Comparison of ENCODE assay signal across 24 mouse cellular contexts in the genomic region with DNA sequence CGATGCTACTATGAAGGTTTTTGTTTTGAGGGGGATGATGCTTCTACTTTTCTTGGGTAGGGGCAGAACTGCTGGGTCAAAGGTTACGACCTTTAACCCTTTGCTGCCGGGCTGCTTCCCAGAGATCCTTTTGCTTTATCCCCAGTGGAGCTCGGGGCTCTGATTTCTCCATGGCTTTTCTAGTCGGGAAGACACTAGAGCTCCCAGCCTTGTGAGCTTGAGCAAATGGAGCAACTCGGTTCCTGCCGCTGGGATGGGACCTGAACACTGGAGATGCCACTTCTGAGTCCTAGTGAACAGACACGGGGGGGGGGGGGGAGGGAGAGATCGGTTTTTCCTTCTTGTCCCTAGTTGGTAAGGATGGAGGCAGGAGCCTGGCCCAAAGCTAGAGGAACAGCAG. TPM values are rescaled to one million over a fixed set of nuclear protein-coding genes. Genes with fewer than 3 reads are reported as not detected.
DNase-seq lines count a peak whose midpoint lies in the region; ATAC-seq and TF ChIP-seq lines count a peak whose summit lies in the region.
"Had no signal": no experiment of that assay in that cellular context is flagged by ENCODE, and none has a peak within 500 bp of the region (broad histone marks: within the 10 kb centered on the region; RNA-seq: fewer than 3 reads in every experiment).

No protein-coding gene starts in this region.

- H3K4me2 ChIP-seq in hindbrain, postnatal 0 days (ENCODE audit: low read depth, low read length) = no peak overlapping the region
- H3K4me2 ChIP-seq: embryonic facial prominence, embryonic 12.5 days; forebrain, embryonic 13.5 days; forebrain, embryonic 15.5 days had no signal

- peak overlapping the region; percentile 40; the same call in 1 of the 2 replicates for H3K27ac ChIP-seq in hindbrain, embryonic 10.5 days
- no peak overlapping the region for H3K27ac ChIP-seq in hindbrain, postnatal 0 days
- H3K27ac ChIP-seq: embryonic facial prominence, embryonic 10.5 days; embryonic facial prominence, embryonic 12.5 days; forebrain, embryonic 13.5 days; forebrain, embryonic 15.5 days had no signal

- ATAC-seq in hindbrain, postnatal 0 days = no peak
- ATAC-seq: activated CD4-positive, CD25-positive, alpha-beta regulatory T cell, adult 4 months; CD4-positive, CD25-positive, alpha-beta regulatory T cell, adult 4 months; forebrain, embryonic 13.5 days; forebrain, embryonic 15.5 days; forebrain, postnatal 0 days; Patski had no signal

- peaks cover 19% of the 10 kb centered on the region for H3K4me1 ChIP-seq in hindbrain, embryonic 10.5 days (replicated peaks)
- no peaks in the 10 kb centered on the region for H3K4me1 ChIP-seq in hindbrain, postnatal 0 days (ENCODE audit: insufficient read depth, low read length)
- H3K4me1 ChIP-seq: embryonic facial prominence, embryonic 12.5 days had no signal

- peaks cover 7% of the 10 kb centered on the region; the same call in 1 of the 2 replicates for H3K36me3 ChIP-seq in hindbrain, embryonic 10.5 days
- peaks cover 6% of the 10 kb centered on the region; the same call in 1 of the 2 replicates for H3K36me3 ChIP-seq in hindbrain, postnatal 0 days (ENCODE audit: insufficient read depth, low read length)
- H3K36me3 ChIP-seq: G1E had no signal

- H3K27me3 ChIP-seq in hindbrain, embryonic 10.5 days (ENCODE audit: insufficient read depth, poor library complexity, severe bottlenecking) = no peaks in the 10 kb centered on the region
- H3K27me3 ChIP-seq in hindbrain, postnatal 0 days (ENCODE audit: insufficient read depth, low read length) = no peaks in the 10 kb centered on the region
- H3K27me3 ChIP-seq: CH12.LX; embryonic facial prominence, embryonic 12.5 days; forebrain, embryonic 13.5 days; forebrain, embryonic 15.5 days; Patski had no signal

- 39% methylated on average over 9 of the region's 9 CpGs for WGBS in hindbrain, embryonic 10.5 days
- WGBS in hindbrain, postnatal 0 days = 41% methylated on average over 9 of the region's 9 CpGs

- no peak overlapping the region for H3K9ac ChIP-seq in hindbrain, postnatal 0 days (replicated peaks; ENCODE audit: low read length)
- H3K9ac ChIP-seq: embryonic facial prominence, embryonic 12.5 days; forebrain, embryonic 13.5 days; forebrain, embryonic 15.5 days; forebrain, postnatal 0 days had no signal

- no peak for TF ChIP-seq CTCF in hindbrain, postnatal 0 days (IDR thresholded peaks at IDR 0.05; ENCODE audit: low read depth)

- no peak overlapping the region for H3K4me3 ChIP-seq in hindbrain, embryonic 10.5 days
- no peak overlapping the region for H3K4me3 ChIP-seq in hindbrain, postnatal 0 days (ENCODE audit: low read length)
- H3K4me3 ChIP-seq: embryonic facial prominence, embryonic 10.5 days; embryonic facial prominence, embryonic 12.5 days; forebrain, embryonic 13.5 days; forebrain, embryonic 15.5 days had no signal

- H3K9me3 ChIP-seq in hindbrain, embryonic 10.5 days = no peaks in the 10 kb centered on the region
- no peaks in the 10 kb centered on the region for H3K9me3 ChIP-seq in hindbrain, postnatal 0 days (ENCODE audit: low read length)
- H3K9me3 ChIP-seq: embryonic facial prominence, embryonic 10.5 days; embryonic facial prominence, embryonic 12.5 days; forebrain, embryonic 13.5 days; forebrain, embryonic 15.5 days had no signal

- peak; percentile 29 for DNase-seq in embryo, embryonic 10.5 days (ENCODE audit: low spot score)
- DNase-seq in embryo, embryonic 11 days = no peak
- peak; percentile 78 for DNase-seq in heart, adult 11 months
- no peak for DNase-seq in heart, postnatal 4 days
- DNase-seq in hindbrain, embryonic 10.5 days (ENCODE audit: low spot score) = peak; percentile 19
- DNase-seq in hindbrain, postnatal 0 days (ENCODE audit: low spot score) = no peak
- DNase-seq: adrenal gland, adult 8-10 months; adrenal gland, postnatal 14 days; adrenal gland, postnatal 36 days; B cell, adult 2 months; cerebellum, adult 11-12 months; cerebellum, adult 9-10 months; cerebellum, postnatal 10 days; cerebellum, postnatal 25 days; forebrain, postnatal 0 days had no signal

RNA-seq across cellular contexts. Expression of a gene that starts 50.6 kb away (rescaled TPM):
- under 1 TPM; 0.19 to 0.25 TPM for total RNA-seq in heart, postnatal 4 days (2021)
- 0.31 and 0.72 TPM in 2 replicates for polyA plus RNA-seq in hindbrain, embryonic 10.5 days (2016; fragmentation: Nextera tagmentation; extraction: Ambion mirVana)
- 2.3 and 3.7 TPM in 2 replicates for total RNA-seq in hindbrain, postnatal 0 days (2014; rRNA removed)
- polyA plus RNA-seq in hindbrain, postnatal 0 days (2015; fragmentation: Nextera tagmentation; extraction: Ambion mirVana) = 3.0 and 3.5 TPM in 2 replicates
- polyA plus RNA-seq: G1E had no signal

Comparison
In these comparisons a context has a peak if more than half of its experiments do, and no peak if none do; other contexts are left out.
1. DNase-seq: peak in embryo, embryonic 10.5 days (single experiment), heart, adult 11 months (single experiment) and hindbrain, embryonic 10.5 days (single experiment); none in embryo, embryonic 11 days (single experiment), heart, postnatal 4 days (single experiment) and hindbrain, postnatal 0 days (single experiment).